Mouse (Mus musculus) large intestine, adult 2 months (tissue): ENCODE results near the gene Tex29. TPM values are rescaled to one million over a fixed set of nuclear protein-coding genes. Genes with fewer than 3 reads are reported as not detected.
A peak's percentile ranks its signal among the peaks of the same experiment; 100 is the strongest.

Source experiments
- DNase-seq: peaks from one replicate; pipeline ENCODE4 v3.0.0-alpha.2; 2012; ENCODE audit warnings: low read depth, low spot score
- WGBS: fragments of 180-500 bp; shearing (Covaris S2); methylation state at CpG from one replicate; pipeline ENCODE4 v1.1.7; 2018; 5-methylcytosine and 5-hydroxymethylcytosine counted together
- polyA plus RNA-seq: library from polyadenylated mRNA; depleted of rRNA; stranded (reverse); fragments of >200 nt; gene quantifications from 2 replicates; pipeline ENCODE4 v1.2.3, GENCODE M21; 2012; rRNA removed

Tex29 gene
- not detected in 2 replicates for polyA plus RNA-seq

- 84% methylated on average over 5 of the region's 5 CpGs for WGBS
- DNase-seq = no peak
Measured at GRCm38 (mm10) chr8:11840174-11840573, at the start of gene Tex29. TSS of gene Tex29 (plus strand) at chr8:11840474.

- no peak for DNase-seq
Measured at GRCm38 (mm10) chr8:11794956-11795355, 45.3 kb upstream of the Tex29 start.

- no peak for DNase-seq
- WGBS = 75% methylated on average over 8 of the region's 8 CpGs
Measured at GRCm38 (mm10) chr8:11797128-11797527, 43.1 kb upstream of the Tex29 start.

GRCm38 (mm10) chr8:11797729-11798479 is 42.4 kb upstream of the Tex29 start:
- DNase-seq = no peak
- WGBS = 78% methylated on average over 14 of the region's 14 CpGs

- DNase-seq = no peak
- 89% methylated on average over 4 of the region's 4 CpGs for WGBS
Measured at GRCm38 (mm10) chr8:11798480-11798867, 41.8 kb upstream of the Tex29 start.

- no peak for DNase-seq
Measured at GRCm38 (mm10) chr8:11799098-11799497, 41.2 kb upstream of the Tex29 start.

GRCm38 (mm10) chr8:11800481-11800880 is 39.8 kb upstream of the Tex29 start:
- 77% methylated on average over 7 of the region's 7 CpGs for WGBS
- DNase-seq = no peak

More at GRCm38 (mm10) chr8:11799098-11799497, 41.2 kb upstream of the Tex29 start:
- 92% methylated on average over 3 of the region's 3 CpGs for WGBS

GRCm38 (mm10) chr8:11801571-11801970 is 38.7 kb upstream of the Tex29 start:
- WGBS = 56% methylated on average over 8 of the region's 8 CpGs

GRCm38 (mm10) chr8:11804914-11805313 is 35.4 kb upstream of the Tex29 start:
- no peak for DNase-seq
- 95% methylated on average over 4 of the region's 4 CpGs for WGBS

More at GRCm38 (mm10) chr8:11801571-11801970, 38.7 kb upstream of the Tex29 start:
- DNase-seq = no peak

- DNase-seq = no peak
- WGBS = 66% methylated on average over 6 of the region's 6 CpGs
Measured at GRCm38 (mm10) chr8:11806252-11806651, 34.0 kb upstream of the Tex29 start.

- DNase-seq = no peak
- 88% methylated on average over 3 of the region's 3 CpGs for WGBS
Measured at GRCm38 (mm10) chr8:11807361-11807760, 32.9 kb upstream of the Tex29 start.

- 89% methylated on average over 5 of the region's 5 CpGs for WGBS
- no peak for DNase-seq
Measured at GRCm38 (mm10) chr8:11808047-11808446, 32.2 kb upstream of the Tex29 start.

- no peak for DNase-seq
- WGBS = 85% methylated on average over 5 of the region's 5 CpGs
Measured at GRCm38 (mm10) chr8:11810426-11810825, 29.8 kb upstream of the Tex29 start.

- DNase-seq = peak; percentile 32
- 39% methylated on average over 7 of the region's 7 CpGs for WGBS
Measured at GRCm38 (mm10) chr8:11813801-11814200, 26.5 kb upstream of the Tex29 start.

GRCm38 (mm10) chr8:11815206-11815605 is 25.1 kb upstream of the Tex29 start:
- WGBS = 87% methylated on average over 7 of the region's 7 CpGs

GRCm38 (mm10) chr8:11820136-11820535 is 20.1 kb upstream of the Tex29 start:
- no peak for DNase-seq
- WGBS = 93% methylated on average over 5 of the region's 5 CpGs

More at GRCm38 (mm10) chr8:11815206-11815605, 25.1 kb upstream of the Tex29 start:
- DNase-seq = no peak

- no peak for DNase-seq
- 85% methylated on average over 5 of the region's 5 CpGs for WGBS
Measured at GRCm38 (mm10) chr8:11820568-11820967, 19.7 kb upstream of the Tex29 start.

- WGBS = 91% methylated on average over 14 of the region's 14 CpGs
- DNase-seq = no peak
Measured at GRCm38 (mm10) chr8:11821451-11822206, 18.6 kb upstream of the Tex29 start.

- 58% methylated on average over 9 of the region's 9 CpGs for WGBS
- no peak for DNase-seq
Measured at GRCm38 (mm10) chr8:11822550-11823060, 17.7 kb upstream of the Tex29 start.

- WGBS = 79% methylated on average over 3 of the region's 3 CpGs
- DNase-seq = no peak
Measured at GRCm38 (mm10) chr8:11825756-11826155, 14.5 kb upstream of the Tex29 start.

GRCm38 (mm10) chr8:11827312-11827711 is 13.0 kb upstream of the Tex29 start:
- WGBS = 77% methylated on average over 3 of the region's 3 CpGs
- DNase-seq = no peak
